Mouse (Mus musculus) Muller cell, postnatal 12 days (primary cell): ENCODE measurements around the gene Gm37419.

Source experiments
- DNase-seq: peaks from one replicate; pipeline ENCODE4 v3.0.0-alpha.2; 2015; ENCODE audit errors: inconsistent ontology term

Gm37419 gene

DNA sequence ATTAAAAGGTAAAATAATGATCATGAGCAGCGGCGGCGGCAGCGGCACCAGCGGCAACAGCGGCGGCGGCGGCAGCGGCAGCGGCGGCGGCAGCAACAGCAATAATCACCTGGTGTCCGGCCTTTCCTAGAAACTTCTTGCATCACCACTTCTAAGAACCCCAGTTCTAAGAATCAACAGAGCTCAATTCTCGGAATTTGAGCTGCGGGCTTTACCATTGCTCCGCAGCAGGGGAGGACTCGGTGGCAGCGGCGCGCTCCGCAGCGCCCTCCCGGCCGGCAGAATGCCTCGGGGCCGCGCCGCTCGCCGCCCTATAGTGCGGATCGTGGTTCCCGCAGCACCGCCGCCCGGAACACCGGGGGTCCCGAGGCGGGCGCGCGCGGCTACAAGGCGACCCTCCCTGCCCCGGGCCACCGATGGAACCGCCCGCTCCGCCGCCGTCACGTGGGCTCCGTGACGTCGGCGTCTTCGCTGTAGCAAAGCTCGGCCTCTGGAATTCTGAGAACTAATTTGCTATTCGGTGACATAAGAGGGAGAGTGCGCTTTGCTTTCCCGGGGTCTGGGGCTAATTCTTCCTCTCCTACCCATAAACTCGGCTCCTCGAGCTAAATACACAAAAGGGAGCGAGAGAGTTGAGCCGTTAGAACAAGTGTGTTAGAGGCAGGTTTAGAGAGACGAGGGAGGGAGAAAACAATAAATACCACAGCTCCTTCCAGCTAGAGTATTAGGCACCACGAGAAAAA, at the start of gene Gm37419, which contains the start of gene Bcl6:
Gene Gm37419 (plus strand): TSS at position 17 of the 743 bp plus-strand sequence.
Gene Bcl6 (minus strand): TSS at position 387 of the 743 bp plus-strand sequence.
- DNase-seq = peak; percentile 95

DNA sequence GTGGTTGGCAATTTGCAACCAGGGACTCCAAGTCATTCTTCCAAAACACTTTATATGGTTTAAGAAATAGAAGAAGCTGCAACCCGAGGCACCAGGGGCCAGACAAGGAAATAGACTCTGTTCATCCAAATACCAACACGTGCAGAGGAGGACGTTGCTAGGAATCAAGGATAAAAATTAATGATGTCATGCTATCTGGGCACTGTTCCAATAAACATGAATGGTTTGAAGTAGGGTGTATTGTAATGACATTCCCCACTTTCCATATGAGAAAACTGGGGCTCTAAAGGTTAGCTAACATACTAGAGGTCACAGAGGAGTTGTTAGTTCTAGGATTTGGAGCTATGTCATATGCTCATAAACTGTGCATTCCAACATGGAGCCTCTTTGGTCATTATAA, 43.5 kb upstream of the Gm37419 start:
- peak; percentile 21 for DNase-seq

- DNase-seq = no peak
Measured at GRCm38 (mm10) chr16:23947654-23948053, 40.6 kb upstream of the Gm37419 start.

DNA sequence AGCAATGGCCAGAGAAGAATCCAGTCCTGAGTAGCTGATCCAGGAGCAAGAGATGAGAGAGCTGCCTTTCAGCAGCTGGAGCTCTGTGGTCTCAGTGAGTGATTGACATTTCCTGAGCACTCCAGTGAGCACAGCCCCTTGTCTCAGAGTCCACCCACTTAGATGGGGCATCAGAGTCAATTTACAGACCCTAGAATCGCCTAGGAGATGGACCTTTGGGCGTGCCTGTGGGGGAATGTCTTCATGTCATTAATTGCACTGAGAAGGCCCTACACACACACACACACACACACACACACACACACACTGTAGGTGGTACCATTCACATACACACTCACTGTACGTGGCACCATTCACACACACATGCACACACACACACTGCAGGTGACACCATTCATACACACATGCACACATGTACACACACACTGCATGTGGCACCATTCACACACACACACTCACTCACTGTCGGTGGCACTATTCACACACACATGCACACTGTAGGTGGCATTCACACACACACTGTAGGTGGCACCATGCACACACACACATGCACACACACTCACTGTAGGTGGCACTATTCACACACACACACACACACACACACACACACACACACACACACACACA, 36.1 kb upstream of the Gm37419 start:
- no peak for DNase-seq

DNA sequence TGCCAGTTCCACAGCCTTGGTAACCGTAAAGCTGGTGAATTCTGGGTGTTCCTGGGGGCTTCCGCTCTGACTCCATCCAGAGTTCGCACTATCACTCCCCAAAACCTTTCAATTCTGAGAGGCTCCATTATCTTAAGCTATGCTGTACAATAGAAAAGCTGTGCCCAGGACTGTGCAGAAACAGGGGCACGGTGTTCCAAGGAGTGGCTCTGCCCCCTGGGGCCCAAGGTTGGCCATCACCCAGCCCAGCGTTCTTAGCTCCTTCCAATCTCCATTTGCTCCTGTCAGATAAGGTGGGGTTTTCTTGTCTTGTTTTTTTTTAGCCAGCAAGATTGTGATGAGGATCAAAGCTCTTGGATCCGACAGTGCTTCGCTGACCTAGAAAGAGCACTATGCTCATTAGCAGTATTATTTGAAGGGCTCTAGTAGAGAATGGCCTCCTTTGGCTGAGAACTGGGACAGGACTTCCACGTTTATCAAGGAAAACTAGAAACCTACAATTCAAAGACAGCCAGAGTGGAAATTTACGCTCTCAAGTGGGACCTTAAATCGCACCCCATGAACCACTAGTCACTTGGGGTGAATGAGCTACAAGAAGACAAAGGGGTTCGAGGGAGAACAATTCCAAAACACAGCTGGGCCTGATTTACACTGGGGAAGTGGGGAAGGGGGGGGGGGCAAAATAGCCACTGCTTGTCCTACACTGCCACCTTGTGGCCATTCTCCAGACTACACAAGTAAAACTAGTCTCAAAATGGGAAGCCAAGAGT, 34.9 kb upstream of the Gm37419 start:
- DNase-seq = peak; percentile 59

- no peak for DNase-seq
Measured at GRCm38 (mm10) chr16:23953959-23954260, 34.4 kb upstream of the Gm37419 start.

- no peak for DNase-seq
Measured at GRCm38 (mm10) chr16:23958938-23959337, 29.3 kb upstream of the Gm37419 start.

DNA sequence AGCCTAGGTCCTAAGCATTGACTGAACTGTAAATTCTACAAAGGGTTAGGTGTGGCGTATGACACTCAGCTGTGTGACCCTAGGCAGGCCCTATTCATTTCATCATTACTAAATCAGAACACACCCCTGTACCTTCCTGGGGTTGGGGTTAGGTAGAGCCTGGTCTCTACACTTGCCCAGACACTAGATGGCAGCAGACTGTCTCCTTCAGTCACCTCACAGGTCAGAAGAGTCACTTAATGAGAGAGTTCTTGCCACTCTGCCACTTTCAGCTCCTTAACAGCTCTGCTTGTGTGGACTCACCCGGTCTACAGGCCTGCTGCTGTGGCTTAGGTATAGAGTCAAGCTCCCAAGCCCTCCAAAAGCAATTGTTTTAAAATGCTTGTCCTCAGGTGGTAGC, 25.9 kb upstream of the Gm37419 start:
- no peak for DNase-seq

GRCm38 (mm10) chr16:23963896-23964668, 24.2 kb upstream of the Gm37419 start:
- DNase-seq = peak; percentile 72

DNA sequence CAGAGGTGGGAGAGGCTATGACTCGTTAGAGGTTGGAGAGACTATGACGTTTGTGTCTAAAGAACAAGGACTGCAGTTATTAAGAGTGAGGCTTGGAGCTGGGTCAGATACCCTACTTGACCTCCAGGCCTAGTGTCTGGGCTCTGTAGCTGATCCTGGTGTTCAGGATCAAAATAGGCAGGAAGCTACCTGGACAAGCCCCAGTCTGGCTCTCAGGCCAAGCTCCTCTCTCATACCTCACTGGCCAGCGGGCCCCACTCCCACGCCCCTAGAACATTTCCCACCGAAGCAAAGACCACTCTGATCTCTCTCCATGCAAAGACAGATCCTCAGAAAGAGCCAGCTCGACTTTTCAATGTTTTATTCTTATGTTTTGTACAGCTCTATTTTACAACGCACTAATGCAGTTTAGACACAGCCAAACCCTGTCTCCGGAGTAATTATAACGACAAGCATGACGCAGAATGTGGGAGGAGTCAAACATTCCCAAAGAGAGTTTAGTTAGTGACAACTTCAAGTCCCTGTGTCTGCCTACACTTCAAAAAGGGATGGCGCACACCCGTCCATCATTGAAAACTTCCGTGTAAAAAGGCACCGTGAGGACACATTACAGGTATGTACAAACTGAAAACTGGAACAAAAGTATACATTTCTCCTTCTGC, 23.4 kb upstream of the Gm37419 start:
- DNase-seq = no peak

- DNase-seq = no peak
Measured at GRCm38 (mm10) chr16:23966066-23966465, 22.2 kb upstream of the Gm37419 start.

- DNase-seq = no peak
Measured at GRCm38 (mm10) chr16:23967301-23967700, 21.0 kb upstream of the Gm37419 start.

DNA sequence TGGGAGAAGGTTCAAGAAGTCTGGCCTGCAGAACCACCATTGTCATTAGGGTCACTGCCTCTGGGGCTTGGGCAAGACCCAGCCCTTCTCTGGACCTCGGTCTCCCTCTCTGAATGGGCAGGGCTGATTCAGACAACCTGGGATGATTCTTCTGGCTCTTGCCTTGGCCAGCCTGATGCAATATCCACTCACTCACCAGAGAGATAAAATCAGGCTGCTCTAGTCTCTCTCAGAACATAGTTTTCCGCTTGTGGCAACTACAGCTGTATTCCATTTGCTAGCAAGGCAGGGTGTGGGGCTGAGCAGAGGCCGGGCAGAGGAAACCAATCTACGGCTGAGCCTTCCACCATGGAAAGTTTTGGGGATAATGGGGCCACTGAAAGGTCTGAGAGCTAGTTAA, 19.4 kb upstream of the Gm37419 start:
- DNase-seq = no peak

- no peak for DNase-seq
Measured at GRCm38 (mm10) chr16:23969919-23970318, 18.4 kb upstream of the Gm37419 start.

GRCm38 (mm10) chr16:23972126-23972740, 16.0 kb upstream of the Gm37419 start:
- DNase-seq = no peak

DNA sequence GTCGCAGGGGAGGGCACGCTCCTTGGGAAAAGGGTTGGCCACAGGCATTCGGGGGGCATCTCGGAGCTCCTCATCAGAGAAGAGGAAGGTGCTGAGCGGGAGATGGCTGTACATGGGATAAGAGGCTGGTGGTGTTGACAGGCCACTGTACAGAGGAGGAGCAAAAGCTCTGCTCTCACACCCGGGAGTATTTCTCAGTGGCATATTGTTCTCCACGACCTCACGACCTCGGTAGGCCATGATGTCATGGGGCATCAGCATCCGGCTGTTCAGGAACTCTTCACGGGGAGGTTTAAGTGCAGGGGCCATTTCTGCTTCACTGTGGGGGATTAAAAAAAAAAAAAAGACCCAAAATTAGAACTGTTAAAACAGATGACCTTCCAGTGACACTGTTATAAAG, 15.4 kb upstream of the Gm37419 start:
- no peak for DNase-seq

GRCm38 (mm10) chr16:23973635-23974367, 14.5 kb upstream of the Gm37419 start:
- DNase-seq = no peak

- no peak for DNase-seq
Measured at GRCm38 (mm10) chr16:23976196-23976595, 12.1 kb upstream of the Gm37419 start.

- no peak for DNase-seq
Measured at GRCm38 (mm10) chr16:23977732-23978131, 10.6 kb upstream of the Gm37419 start.

GRCm38 (mm10) chr16:23978495-23978894, 9.8 kb upstream of the Gm37419 start:
- DNase-seq = no peak
